Mouse (Mus musculus): Measurements from ENCODE around the gene Slc51b.

- no peak for TF ChIP-seq CTCF (IDR thresholded peaks at IDR 0.05; ENCODE audit: insufficient read depth, low read length)
- no peak for TF ChIP-seq POLR2A (IDR thresholded peaks at IDR 0.05; ENCODE audit: borderline replicate concordance, extremely low read depth, low read depth, low read length)
Measured at GRCm38 (mm10) chr9:65462544-65462943, 39.8 kb upstream of the Slc51b start.

Measured in lung, adult 2 months (tissue).